Mouse (Mus musculus): Measurements from ENCODE around the gene Rel. TPM values are rescaled to one million over a fixed set of nuclear protein-coding genes. Genes with fewer than 3 reads are reported as not detected.
"Not testable (repeated sequence)": the region's sequence is repeated elsewhere in the genome, so short reads cannot be mapped to it uniquely, and the experiment has no call there.

Rel gene
- polyA plus RNA-seq, 1 experiment from 2014 or later = 0.57 TPM

GRCm38 (mm10) chr11:23770510-23770759, 335 bp downstream of the Rel start:
- Histone ChIP-seq H3K9me3 (no peaks in the 10 kb centered on the region), H3K9ac (peak overlapping the region; percentile 66), H3K27ac (peak overlapping the region; percentile 83), H3K27me3 (peaks cover 20% of the 10 kb centered on the region), H3K4me1 (peaks cover 6% of the 10 kb centered on the region; the same call in 1 of the 2 replicates), H3K4me2 (peak overlapping the region; percentile 70), H3K36me3 (replicated peaks) (no peaks in the 10 kb centered on the region), H3K4me3 (replicated peaks) (peak overlapping the region; percentile 71)
- ATAC-seq (ENCODE audit: low FRiP score) = no peak
- WGBS = under 1% methylated on average over 24 of the region's 24 CpGs

DNA sequence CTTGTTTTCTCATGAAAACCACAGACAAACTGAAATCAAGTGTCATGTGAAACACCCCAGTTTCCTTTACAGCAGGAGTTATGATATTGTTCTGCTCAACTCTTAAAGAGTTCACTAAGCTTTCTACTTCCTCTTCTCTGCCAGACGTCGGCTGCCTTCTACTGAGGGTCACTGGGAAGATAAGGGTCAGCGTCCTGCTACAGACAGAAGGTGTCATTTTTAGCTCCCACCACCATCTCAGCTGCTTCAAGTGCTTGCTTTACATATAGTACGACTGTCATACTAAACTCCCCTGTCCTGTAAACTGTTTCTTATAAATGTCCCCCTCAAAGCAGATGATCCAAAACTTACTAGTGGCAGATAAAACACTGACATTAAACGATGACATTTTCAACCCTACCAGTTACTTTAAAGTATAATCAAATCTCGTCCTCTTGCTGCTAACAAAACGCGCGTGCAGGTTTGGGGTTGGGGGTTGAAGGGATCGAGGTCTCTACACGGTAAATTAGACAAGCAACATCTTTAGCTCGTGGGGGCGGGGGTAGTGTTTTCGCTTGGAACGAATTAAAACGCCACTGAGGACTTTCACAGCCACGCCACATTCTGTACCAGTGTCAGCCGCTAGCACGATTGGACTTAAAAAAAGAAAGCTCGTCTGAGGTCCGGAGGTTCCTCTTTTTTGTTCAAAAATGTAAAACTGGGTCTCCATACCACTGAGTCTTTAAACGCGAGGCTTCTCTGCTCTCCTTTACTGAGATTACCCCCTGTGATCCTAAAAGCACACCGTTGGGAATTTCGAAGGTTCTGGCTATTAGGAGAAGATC, 872 bp downstream of the Rel start:
- Histone ChIP-seq H3K4me3 (replicated peaks) (peak overlapping the region; percentile 71), H3K4me2 (peak overlapping the region; percentile 70), H3K27ac (no peak overlapping the region), H3K9me3 (no peaks in the 10 kb centered on the region), H3K9ac (peak overlapping the region; percentile 66), H3K36me3 (replicated peaks) (no peaks in the 10 kb centered on the region), H3K4me1 (peaks cover 6% of the 10 kb centered on the region; the same call in 1 of the 2 replicates), H3K27me3 (peaks cover 20% of the 10 kb centered on the region)
- no peak for ATAC-seq (ENCODE audit: low FRiP score)
- under 1% methylated on average over 25 of the region's 25 CpGs for WGBS

- Histone ChIP-seq H3K27me3 (peaks cover 20% of the 10 kb centered on the region), H3K36me3 (replicated peaks) (no peaks in the 10 kb centered on the region), H3K4me1 (peaks cover 6% of the 10 kb centered on the region; the same call in 1 of the 2 replicates), H3K4me3 (replicated peaks) (no peak overlapping the region), H3K4me2 (no peak overlapping the region), H3K9me3 (no peaks in the 10 kb centered on the region), H3K9ac (no peak overlapping the region), H3K27ac (no peak overlapping the region)
- no peak for ATAC-seq (ENCODE audit: low FRiP score)
Observed at GRCm38 (mm10) chr11:23769033-23769432, 1.7 kb downstream of the Rel start.

DNA sequence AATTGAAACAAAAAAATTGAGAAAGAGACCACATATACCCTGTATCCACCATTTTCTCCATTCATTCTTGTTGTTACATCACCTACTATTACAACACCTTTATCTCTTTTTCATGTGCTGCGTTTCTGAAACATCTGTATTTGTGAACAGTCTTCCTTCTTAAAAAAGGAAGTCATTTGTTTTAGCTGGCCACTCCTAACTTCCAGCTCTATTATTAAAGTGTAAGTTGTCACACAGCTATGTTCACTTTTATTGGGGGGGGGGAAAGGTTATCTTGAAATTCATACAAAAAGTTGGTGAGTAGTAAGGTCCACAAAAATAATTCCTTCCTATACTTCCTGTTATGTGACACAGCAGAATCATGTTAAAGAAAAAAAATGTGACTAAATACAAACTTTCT, 2.8 kb downstream of the Rel start:
- ATAC-seq (ENCODE audit: low FRiP score) = no peak
- H3K4me3 ChIP-seq (replicated peaks) = no peak overlapping the region
- WGBS = 82% methylated on average over 1 of the region's 1 CpGs

GRCm38 (mm10) chr11:23767369-23767768, 3.4 kb downstream of the Rel start:
- H3K9me3 ChIP-seq; ATAC-seq (ENCODE audit: low FRiP score); H3K9ac ChIP-seq; H3K4me3 ChIP-seq (replicated peaks); H3K27ac ChIP-seq; H3K4me1 ChIP-seq; H3K27me3 ChIP-seq; H3K4me2 ChIP-seq; H3K36me3 ChIP-seq (replicated peaks): not testable (repeated sequence)
- 85% methylated on average over 5 of the region's 5 CpGs for WGBS

More for the DNA sequence above, 2.8 kb downstream of the Rel start:
- Histone ChIP-seq H3K9me3 (no peaks in the 10 kb centered on the region), H3K9ac (no peak overlapping the region), H3K27me3 (peaks cover 11% of the 10 kb centered on the region), H3K36me3 (replicated peaks) (no peaks in the 10 kb centered on the region), H3K27ac (no peak overlapping the region), H3K4me2 (no peak overlapping the region), H3K4me1 (peaks cover 6% of the 10 kb centered on the region; the same call in 1 of the 2 replicates)

DNA sequence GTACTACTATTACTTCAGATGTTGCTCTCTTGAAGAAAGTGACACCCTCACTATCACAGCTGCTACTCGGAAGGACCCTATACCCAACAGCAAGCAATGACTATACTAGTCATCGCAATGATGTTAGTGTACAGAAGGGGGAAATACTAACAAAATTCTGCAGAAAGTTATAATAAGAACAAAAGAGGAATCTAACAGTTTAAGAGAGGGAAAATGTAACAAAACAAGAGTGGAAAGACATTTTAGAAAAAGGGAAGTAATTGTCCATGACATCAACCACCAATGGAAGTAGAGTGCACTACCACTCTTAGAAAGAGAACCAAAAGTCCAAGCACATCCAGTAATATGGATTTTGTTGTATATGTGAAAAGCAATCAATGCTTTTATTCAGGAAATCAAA, 8.1 kb downstream of the Rel start:
- no peaks in the 10 kb centered on the region for H3K4me1 ChIP-seq
- H3K9me3 ChIP-seq = no peaks in the 10 kb centered on the region
- H3K27ac ChIP-seq = no peak overlapping the region
- no peaks in the 10 kb centered on the region for H3K27me3 ChIP-seq
- H3K4me3 ChIP-seq (replicated peaks) = no peak overlapping the region
- WGBS = 96% methylated on average over 2 of the region's 2 CpGs
- ATAC-seq (ENCODE audit: low FRiP score) = no peak
- no peak overlapping the region for H3K4me2 ChIP-seq
- no peaks in the 10 kb centered on the region for H3K36me3 ChIP-seq (replicated peaks)
- H3K9ac ChIP-seq = no peak overlapping the region

GRCm38 (mm10) chr11:23758218-23758617, 12.6 kb downstream of the Rel start:
- H3K9ac ChIP-seq = no peak overlapping the region
- H3K4me2 ChIP-seq = no peak overlapping the region
- H3K27me3 ChIP-seq = no peaks in the 10 kb centered on the region
- no peak overlapping the region for H3K4me3 ChIP-seq (replicated peaks)
- no peaks in the 10 kb centered on the region for H3K9me3 ChIP-seq
- ATAC-seq (ENCODE audit: low FRiP score) = no peak
- H3K36me3 ChIP-seq (replicated peaks) = no peaks in the 10 kb centered on the region
- WGBS = 82% methylated on average over 2 of the region's 2 CpGs
- no peaks in the 10 kb centered on the region for H3K4me1 ChIP-seq
- no peak overlapping the region for H3K27ac ChIP-seq

DNA sequence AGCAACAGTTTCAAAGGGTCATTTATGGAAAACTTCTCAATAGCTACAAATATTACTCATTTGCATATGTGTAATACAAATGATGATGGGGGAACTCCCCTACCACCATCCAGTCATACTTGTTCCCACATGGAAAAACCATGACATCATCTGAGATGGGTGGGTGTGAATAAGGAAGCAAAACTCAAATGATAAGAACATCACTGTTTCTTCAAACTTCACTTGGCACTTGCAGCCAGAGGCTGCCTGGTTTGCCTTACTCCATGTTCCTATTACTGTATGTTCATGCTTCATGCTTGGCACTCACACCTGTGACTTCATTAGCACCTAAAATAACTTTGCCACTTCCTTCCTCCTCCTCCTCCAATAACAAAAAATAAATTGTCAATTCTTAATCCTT, 16.4 kb downstream of the Rel start:
- Histone ChIP-seq H3K9ac (no peak overlapping the region), H3K27me3 (no peaks in the 10 kb centered on the region), H3K4me1 (no peaks in the 10 kb centered on the region), H3K4me2 (no peak overlapping the region), H3K4me3 (replicated peaks) (no peak overlapping the region), H3K36me3 (replicated peaks) (no peaks in the 10 kb centered on the region), H3K27ac (no peak overlapping the region), H3K9me3 (no peaks in the 10 kb centered on the region)
- no peak for ATAC-seq (ENCODE audit: low FRiP score)

DNA sequence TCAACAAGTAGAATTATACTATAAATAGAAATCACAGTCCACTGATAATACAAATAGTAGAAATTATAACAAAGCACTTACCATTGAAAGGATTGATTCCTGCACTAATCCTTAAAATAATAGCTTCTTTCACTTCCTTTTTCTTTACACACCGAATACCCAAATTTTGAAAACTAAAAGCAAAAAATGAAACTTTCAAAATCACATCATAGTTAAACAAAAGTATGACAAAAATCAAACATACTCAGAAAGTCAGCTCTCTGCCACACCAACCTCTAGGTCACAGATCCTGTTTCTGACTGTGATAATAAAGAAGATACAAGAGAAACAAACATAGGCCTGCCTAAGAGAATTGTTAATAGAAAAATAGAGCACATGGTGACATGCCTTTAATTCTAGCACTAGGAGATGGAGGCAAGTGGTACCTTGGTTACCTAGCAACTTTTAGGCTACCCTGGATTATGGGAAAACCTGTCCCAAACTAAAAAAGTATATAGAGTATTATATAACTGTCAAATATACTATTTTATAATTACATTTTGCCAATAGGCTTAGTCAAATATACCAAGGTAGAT, 17.5 kb downstream of the Rel start:
- no peak overlapping the region for H3K9ac ChIP-seq
- WGBS = 80% methylated on average over 1 of the region's 1 CpGs
- no peak overlapping the region for H3K4me2 ChIP-seq
- no peak overlapping the region for H3K4me3 ChIP-seq (replicated peaks)
- H3K27me3 ChIP-seq = no peaks in the 10 kb centered on the region
- H3K36me3 ChIP-seq (replicated peaks) = no peaks in the 10 kb centered on the region
- no peaks in the 10 kb centered on the region for H3K9me3 ChIP-seq
- ATAC-seq (ENCODE audit: low FRiP score) = no peak
- no peaks in the 10 kb centered on the region for H3K4me1 ChIP-seq
- H3K27ac ChIP-seq = no peak overlapping the region

DNA sequence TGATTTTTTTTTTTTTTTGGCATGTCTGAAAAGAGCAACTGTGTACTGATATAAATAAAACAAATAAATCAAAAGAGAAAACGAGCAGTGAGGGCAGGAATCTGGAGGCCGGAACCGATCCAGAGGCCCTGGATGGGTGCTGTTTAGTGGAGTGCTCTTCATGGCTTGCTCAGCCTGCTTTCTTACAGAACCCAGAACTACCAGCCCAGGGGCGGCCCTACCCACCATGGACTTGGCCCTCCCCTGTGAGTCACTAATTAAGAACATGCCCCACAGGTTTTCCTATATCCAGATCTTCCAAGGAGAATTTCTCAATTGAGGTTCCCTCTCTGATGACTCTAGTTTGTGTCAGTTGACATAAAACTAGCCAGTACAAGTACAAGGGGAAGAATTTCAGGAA, 24.7 kb downstream of the Rel start:
- Histone ChIP-seq H3K36me3 (replicated peaks) (no peaks in the 10 kb centered on the region), H3K9ac (no peak overlapping the region), H3K9me3 (no peaks in the 10 kb centered on the region), H3K4me3 (replicated peaks) (no peak overlapping the region), H3K27ac (no peak overlapping the region), H3K27me3 (no peaks in the 10 kb centered on the region), H3K4me1 (no peaks in the 10 kb centered on the region), H3K4me2 (no peak overlapping the region)
- WGBS = 83% methylated on average over 4 of the region's 4 CpGs
- ATAC-seq (ENCODE audit: low FRiP score) = no peak

DNA sequence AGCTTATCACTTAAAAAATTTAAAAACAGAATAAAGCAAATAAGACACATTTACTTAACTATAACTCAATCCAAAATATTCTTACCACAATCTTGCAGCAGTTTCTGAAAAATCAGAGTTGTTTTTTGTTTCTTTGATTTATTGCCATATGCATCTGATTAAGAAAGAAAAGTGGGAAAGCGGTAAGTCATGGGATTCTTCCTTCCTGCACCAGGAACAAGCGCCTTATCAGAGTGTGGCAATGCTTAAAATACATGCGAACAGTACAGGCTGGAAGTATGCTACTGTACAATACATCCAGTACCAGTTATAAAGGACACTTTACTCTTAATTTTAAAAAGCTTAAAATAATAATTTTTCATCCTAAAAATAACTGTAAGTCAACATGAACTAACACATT, 26.4 kb downstream of the Rel start:
- Histone ChIP-seq H3K4me3 (replicated peaks) (no peak overlapping the region), H3K4me1 (no peaks in the 10 kb centered on the region), H3K9ac (no peak overlapping the region), H3K36me3 (replicated peaks) (no peaks in the 10 kb centered on the region), H3K9me3 (no peaks in the 10 kb centered on the region), H3K4me2 (no peak overlapping the region), H3K27me3 (no peaks in the 10 kb centered on the region), H3K27ac (no peak overlapping the region)
- 97% methylated on average over 3 of the region's 3 CpGs for WGBS
- ATAC-seq (ENCODE audit: low FRiP score) = no peak

GRCm38 (mm10) chr11:23741386-23741785, 29.4 kb downstream of the Rel start:
- H3K4me2 ChIP-seq = no peak overlapping the region
- no peaks in the 10 kb centered on the region for H3K9me3 ChIP-seq
- H3K9ac ChIP-seq = no peak overlapping the region
- H3K27me3 ChIP-seq = no peaks in the 10 kb centered on the region
- H3K4me3 ChIP-seq (replicated peaks) = no peak overlapping the region
- ATAC-seq (ENCODE audit: low FRiP score) = no peak
- WGBS = 90% methylated on average over 7 of the region's 7 CpGs
- no peaks in the 10 kb centered on the region for H3K36me3 ChIP-seq (replicated peaks)
- H3K27ac ChIP-seq = no peak overlapping the region
- no peaks in the 10 kb centered on the region for H3K4me1 ChIP-seq

DNA sequence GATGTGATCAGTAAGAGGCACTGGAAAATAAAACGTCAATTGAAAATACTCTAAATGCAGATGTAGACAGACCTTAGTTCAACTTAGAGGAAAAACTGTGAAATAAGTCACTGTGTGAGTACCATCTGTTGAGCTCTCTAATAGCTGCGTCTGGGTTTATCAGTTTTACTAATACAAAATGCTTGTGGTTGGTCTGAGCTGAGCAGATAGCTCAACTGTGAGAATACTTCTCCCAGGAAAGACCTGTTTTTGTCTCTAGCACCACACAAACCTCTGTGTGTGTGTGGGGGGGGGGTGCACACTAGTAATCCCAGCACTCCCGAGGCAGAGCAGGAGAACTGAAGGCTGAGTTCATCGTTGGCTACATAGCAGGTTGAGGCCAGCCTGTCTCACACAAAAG, 29.9 kb downstream of the Rel start:
- Histone ChIP-seq H3K4me1 (no peaks in the 10 kb centered on the region), H3K4me2 (no peak overlapping the region), H3K9ac (no peak overlapping the region), H3K36me3 (replicated peaks) (no peaks in the 10 kb centered on the region), H3K27me3 (no peaks in the 10 kb centered on the region), H3K27ac (no peak overlapping the region), H3K4me3 (replicated peaks) (no peak overlapping the region), H3K9me3 (no peaks in the 10 kb centered on the region)
- ATAC-seq (ENCODE audit: low FRiP score) = no peak
- 72% methylated on average over 4 of the region's 4 CpGs for WGBS
